Mouse (Mus musculus): Measurements from ENCODE around the gene Trex2. TPM values are rescaled to one million over a fixed set of nuclear protein-coding genes. Genes with fewer than 3 reads are reported as not detected.

The Trex2 gene
- total RNA-seq (2023) = not detected

GRCm38 (mm10) chrX:73435252-73435651 is at the start of gene Trex2:
TSS of gene Trex2 (minus strand) at chrX:73435344.

DNA sequence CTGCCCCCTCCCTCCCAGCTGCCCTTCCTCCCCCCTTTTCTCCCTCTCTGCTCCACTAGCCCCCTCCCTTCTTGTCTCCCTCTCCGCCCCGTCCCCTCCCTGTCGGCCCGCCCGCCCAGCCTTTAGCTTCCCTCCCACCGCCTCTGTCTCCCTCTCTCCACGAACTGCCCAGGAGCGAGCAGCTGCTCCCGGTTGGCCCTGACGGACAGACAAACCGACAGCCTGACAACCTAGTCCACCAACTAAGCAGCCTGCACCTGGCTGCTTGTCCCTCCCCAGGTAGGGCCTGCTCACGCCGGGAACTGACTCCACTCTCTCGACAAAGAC is 48.3 kb upstream of the Trex2 start, which contains the start of gene Bgn:
Gene Bgn, plus strand, starts transcription at position 119 of the 327 bp plus-strand sequence.

DNA sequence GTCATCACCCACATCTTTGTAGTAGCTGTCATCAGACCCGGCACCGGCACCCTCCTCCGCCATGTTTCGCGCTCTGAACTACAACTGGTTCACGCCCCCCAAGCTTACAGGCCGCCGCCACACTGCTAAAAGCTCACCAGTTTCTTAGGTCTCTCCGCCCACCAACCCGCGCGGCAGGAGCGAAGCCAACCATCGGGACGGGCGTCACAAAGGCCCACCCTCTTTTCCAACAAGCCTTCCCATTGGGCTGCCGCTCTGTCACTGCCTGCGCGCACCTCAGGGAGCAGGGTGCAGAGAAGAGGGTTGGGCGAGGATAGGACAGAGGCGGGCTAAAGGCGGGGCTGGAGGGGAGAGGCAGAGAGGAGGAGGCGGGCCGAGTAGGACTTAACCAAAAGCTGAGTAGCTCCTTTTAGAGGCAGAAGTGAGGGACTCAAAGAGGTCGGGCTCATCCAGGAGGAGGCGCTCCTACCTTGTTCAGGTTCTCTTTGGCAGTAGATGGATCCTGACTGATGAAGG is 23.8 kb upstream of the Trex2 start, which contains the start of gene Haus7:
Gene Haus7, minus strand, starts transcription at position 168 of the 516 bp plus-strand sequence.

GRCm38 (mm10) chrX:73410880-73411517 is 24.1 kb downstream of the Trex2 start, which contains the start of gene Zfp92:
TSS of gene Zfp92 (plus strand) at chrX:73411096.

GRCm38 (mm10) chrX:73398636-73399035 is 36.5 kb downstream of the Trex2 start, which contains the start of gene Gm18336:
TSS of gene Gm18336 (minus strand) at chrX:73398736.

Other genes with a start within 250 kb of the Trex2 start
- gene Xlr3b, start 243.1 kb downstream of the Trex2 start, total RNA-seq (2023) = 10 to 100 TPM; 11.0 to 16.1 TPM
- 100 to 1,000 TPM; 100 to 102 TPM for gene Xlr4b, start 221.0 kb downstream of the Trex2 start, total RNA-seq (2023)
- 10 to 100 TPM; 16.0 to 17.0 TPM for gene F8a, start 207.1 kb downstream of the Trex2 start, total RNA-seq (2023)
- gene Xlr4c, start 192.2 kb downstream of the Trex2 start, total RNA-seq (2023) = 10 to 100 TPM; 51.9 to 63.0 TPM
- gene Xlr3c, start 170.0 kb downstream of the Trex2 start, total RNA-seq (2023) = not detected
- gene Xlr5a, start 142.4 kb downstream of the Trex2 start, total RNA-seq (2023) = not detected
- not detected for gene Xlr5c, start 142.4 kb downstream of the Trex2 start, total RNA-seq (2023)
- gene Gm45015, start 98.5 kb downstream of the Trex2 start, total RNA-seq (2023) = not detected
- gene Zfp275, start 92.7 kb downstream of the Trex2 start, total RNA-seq (2023) = 10 to 100 TPM; 37.8 to 41.5 TPM
- gene Gm18336, start 36.6 kb downstream of the Trex2 start, total RNA-seq (2023) = not detected
- not detected for gene Zfp92, start 24.2 kb downstream of the Trex2 start, total RNA-seq (2023)
- gene Haus7, start 23.7 kb upstream of the Trex2 start, total RNA-seq (2023) = 10 to 100 TPM; 19.3 to 21.8 TPM
- gene Bgn, start 48.3 kb upstream of the Trex2 start, total RNA-seq (2023) = not detected
- gene Atp2b3, start 67.7 kb upstream of the Trex2 start, total RNA-seq (2023) = not detected
- gene Dusp9, start 204.1 kb upstream of the Trex2 start, total RNA-seq (2023) = under 1 TPM; 0.38 to 0.41 TPM
- under 1 TPM; 0.61 to 0.68 TPM for gene Pnck, start 224.8 kb upstream of the Trex2 start, total RNA-seq (2023)
- gene Slc6a8, start 237.8 kb upstream of the Trex2 start, total RNA-seq (2023) = 1 to 10 TPM; 1.5 to 3.8 TPM